Mouse (Mus musculus) heart, adult 10 weeks (tissue): Measurements from ENCODE around the gene Acsl1. TPM values are rescaled to one million over a fixed set of nuclear protein-coding genes. Genes with fewer than 3 reads are reported as not detected.

Source experiments
- polyA plus RNA-seq: library from polyadenylated mRNA; stranded (reverse); fragments of 350-450 nt; fragmentation: Illumina TruSeq; extraction: RNeasy Lipid Tissue Mini Kit (QIAGEN cat#74804); gene quantifications from one replicate; pipeline ENCODE4 v1.2.3, GENCODE M21; 2014; ENCODE audit warnings: low read depth, low replicate concordance

Gene Acsl1
- 537 TPM for polyA plus RNA-seq

DNA sequence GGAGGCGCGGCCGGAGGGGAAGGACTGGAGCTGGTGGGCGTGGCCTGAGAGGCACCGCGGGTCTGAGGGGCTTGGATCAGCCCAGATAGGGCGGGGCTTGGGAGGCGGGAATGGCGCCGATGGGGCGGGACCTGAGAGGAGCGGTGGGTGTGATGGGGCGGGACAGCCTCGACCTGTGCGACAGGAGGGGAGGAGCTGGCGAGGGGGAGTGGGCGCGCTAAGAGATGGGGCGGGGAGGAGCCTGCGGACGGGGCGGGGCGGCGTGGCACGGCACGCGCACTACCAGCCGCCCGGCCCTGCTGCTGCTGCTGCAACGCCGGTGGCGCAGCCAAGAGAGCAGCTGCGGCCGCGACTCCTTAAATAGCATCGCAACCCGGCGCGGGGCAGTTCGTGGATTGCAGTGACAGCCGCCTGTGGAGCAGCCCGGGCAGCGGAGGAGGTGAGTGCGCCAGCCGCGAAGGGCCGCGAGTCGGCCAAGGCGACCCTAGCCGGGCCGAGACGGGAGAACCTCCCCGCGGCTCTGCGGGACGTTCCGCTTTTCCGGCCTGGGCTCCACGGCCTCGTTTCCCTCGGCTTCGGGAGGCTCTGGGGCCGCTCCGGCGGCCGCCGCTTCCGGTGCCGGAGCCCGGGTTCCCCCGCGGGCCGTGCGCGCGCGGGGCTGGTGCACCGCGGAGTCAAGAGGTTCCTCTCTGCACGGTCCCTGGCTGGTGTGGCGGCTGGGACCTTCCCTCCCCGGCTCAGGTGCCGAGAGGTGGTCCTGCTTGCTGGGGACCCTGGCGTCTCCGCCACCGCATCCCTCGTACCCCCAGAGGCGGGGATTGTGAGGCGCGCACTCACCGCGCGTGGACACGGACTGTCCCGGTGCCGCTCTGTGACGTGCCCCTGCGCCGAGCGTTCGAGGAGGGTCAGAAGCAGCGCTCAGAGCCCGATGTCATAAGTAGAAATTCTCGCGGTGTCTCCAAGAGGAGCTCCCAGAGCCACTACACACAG lies at the start of gene Acsl1:
Gene Acsl1, plus strand, starts transcription at position 246 of the 990 bp plus-strand sequence.

DNA sequence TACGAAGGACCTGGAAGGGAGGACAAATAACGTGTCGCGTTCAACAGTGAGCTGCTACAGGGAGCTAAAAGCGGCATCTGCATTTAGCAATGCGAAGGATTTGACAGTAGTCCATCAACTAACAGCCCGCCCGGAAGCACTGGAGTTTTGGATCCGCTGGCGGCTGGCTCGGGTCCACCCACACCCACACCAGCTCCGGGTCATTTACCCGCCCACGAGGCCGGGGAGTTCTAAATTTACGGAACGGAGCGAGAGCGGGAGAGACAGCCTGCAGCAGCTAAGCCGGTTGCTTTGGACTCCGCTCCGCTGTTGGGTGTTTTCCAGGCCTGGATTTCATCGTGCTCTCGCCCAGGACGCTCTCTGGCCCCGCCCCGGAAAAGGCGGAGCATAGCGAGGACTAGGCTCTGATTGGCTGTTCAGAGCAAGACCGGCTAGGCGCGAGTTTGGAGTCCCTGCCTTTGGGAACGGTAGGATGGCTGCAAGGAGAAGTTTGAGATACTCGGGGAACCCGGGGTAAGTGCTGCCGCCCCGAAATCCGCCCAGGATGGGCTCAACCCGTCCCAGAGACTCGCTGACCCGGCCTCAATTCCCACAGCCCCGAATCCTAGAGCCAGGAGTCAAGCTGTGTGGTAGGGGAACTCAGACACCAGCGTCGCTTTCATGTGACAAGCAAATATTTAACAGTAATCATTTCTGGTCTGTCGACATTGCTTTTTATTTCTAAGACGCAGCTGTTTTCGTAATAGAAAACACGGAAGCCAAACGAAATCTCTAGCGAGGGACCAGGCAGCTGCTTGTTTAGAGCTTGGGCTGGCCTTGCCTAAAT lies 81.0 kb downstream of the Acsl1 start, which contains the start of gene Cenpu:
Gene Cenpu, plus strand, starts transcription at position 414 of the 826 bp plus-strand sequence.

Other genes with a start within 250 kb of the Acsl1 start
- 0.92 TPM for gene Helt, start 176.4 kb upstream of the Acsl1 start, polyA plus RNA-seq
- gene Cenpu, start 81.0 kb downstream of the Acsl1 start, polyA plus RNA-seq, result 1.8 TPM
- 1.8 TPM for gene Primpol, start 146.2 kb downstream of the Acsl1 start, polyA plus RNA-seq
- gene Casp3, start 146.3 kb downstream of the Acsl1 start, polyA plus RNA-seq, result 3.1 TPM